Mouse (Mus musculus) limb, embryonic 12.5 days (tissue): Measurements from ENCODE around the gene Faap100. TPM values are rescaled to one million over a fixed set of nuclear protein-coding genes. Genes with fewer than 3 reads are reported as not detected.

Experiments used
- ATAC-seq: fragments of 200-750 bp; cut with Nextera tagmentation; 2 replicates; pipeline ENCODE4 v1.8.0; 2017; ENCODE audit warnings: low read depth, moderate TSS enrichment; ENCODE audit not compliant: insufficient number of reproducible peaks, insufficient read depth, low FRiP score, low TSS enrichment
- H3K27ac ChIP-seq: fragments of 300-500 bp; sonication (generic); 2 replicates; pipeline ENCODE4 v1.5.1; 2016; ENCODE audit warnings: mild to moderate bottlenecking, moderate library complexity
- H3K27me3 ChIP-seq: fragments of 300-500 bp; sonication (generic); 2 replicates; pipeline ENCODE4 v1.6.1; 2016; ENCODE audit warnings: mild to moderate bottlenecking, moderate library complexity
- H3K36me3 ChIP-seq: fragments of 300-500 bp; sonication (generic); 2 replicates; pipeline ENCODE4 v1.6.1; 2016; ENCODE audit warnings: mild to moderate bottlenecking, moderate library complexity
- H3K4me1 ChIP-seq: fragments of 300-500 bp; sonication (generic); replicated peaks from 2 replicates; pipeline ENCODE4 v1.6.1; 2016
- H3K4me2 ChIP-seq: fragments of 300-500 bp; sonication (generic); 2 replicates; pipeline ENCODE4 v1.6.1; 2016; ENCODE audit warnings: mild to moderate bottlenecking, moderate library complexity
- H3K4me3 ChIP-seq: fragments of 300-500 bp; sonication (generic); replicated peaks from 2 replicates; pipeline ENCODE4 v1.5.1; 2016; ENCODE audit warnings: mild to moderate bottlenecking
- H3K9ac ChIP-seq: fragments of 300-500 bp; sonication (generic); replicated peaks from 2 replicates; pipeline ENCODE4 v1.6.1; 2016; ENCODE audit warnings: mild to moderate bottlenecking, moderate library complexity
- H3K9me3 ChIP-seq: fragments of 300-500 bp; sonication (generic); 2 replicates; pipeline ENCODE4 v1.6.1; 2016; ENCODE audit warnings: mild to moderate bottlenecking, moderate library complexity
- WGBS: fragments of 180-500 bp; shearing (Covaris S2); methylation state at CpG from one replicate; pipeline ENCODE4 v1.1.7; 2016; 5-methylcytosine and 5-hydroxymethylcytosine counted together
- polyA plus RNA-seq: library from polyadenylated mRNA; unstranded; fragments of >200 nt; fragmentation: Nextera tagmentation; extraction: Ambion mirVana; gene quantifications from 2 replicates; pipeline ENCODE4 v1.2.1, GENCODE M21; 2016

Gene Faap100
- polyA plus RNA-seq, 1 experiment from 2014 or later: 40.0 TPM

DNA sequence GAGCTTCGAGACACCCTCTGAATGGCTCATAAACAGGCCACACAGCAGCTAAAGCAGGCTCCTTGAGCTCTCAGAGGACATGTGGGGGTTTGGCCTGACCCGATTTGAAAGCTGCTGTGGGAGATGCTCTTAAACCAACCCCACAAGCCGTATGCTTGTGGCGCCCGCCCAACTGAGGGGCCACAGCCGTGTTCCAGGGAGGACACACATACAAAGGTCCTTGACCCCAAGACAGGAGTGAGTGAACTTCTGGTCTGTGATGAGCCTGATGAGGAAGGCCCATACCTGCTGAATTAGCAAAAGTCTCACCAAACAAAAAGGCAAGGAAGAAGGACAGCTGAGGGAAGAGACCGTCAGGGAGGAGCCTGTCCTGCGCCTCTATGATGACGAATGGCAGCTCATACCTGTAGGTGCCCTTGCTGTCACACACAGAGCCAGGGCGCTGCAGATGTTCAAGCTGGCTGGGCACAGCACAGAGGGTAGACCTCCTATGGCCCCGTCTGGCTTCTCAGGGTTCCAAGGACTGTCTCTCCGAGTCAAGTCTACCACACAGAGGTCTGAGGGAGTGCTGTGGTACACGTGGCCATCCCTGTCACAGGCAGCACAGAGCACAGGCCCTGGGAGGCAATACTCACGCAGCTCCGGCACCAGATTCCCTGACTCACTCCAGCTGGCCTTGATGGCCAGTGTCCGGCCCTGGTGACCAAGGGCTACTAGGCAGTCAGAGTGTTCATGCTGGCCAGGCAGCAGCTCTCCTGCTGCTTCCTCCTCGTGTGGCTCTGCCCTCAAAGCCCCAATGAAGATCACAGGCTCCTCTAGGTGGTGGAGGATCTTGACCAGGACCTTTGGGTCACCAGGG is 2.0 kb downstream of the Faap100 start:
- no peaks in the 10 kb centered on the region for H3K27me3 ChIP-seq
- H3K4me3 ChIP-seq: no peak overlapping the region
- 87% methylated on average over 17 of the region's 17 CpGs for WGBS
- no peak for ATAC-seq
- peak overlapping the region; percentile 81; the same call in 1 of the 2 replicates for H3K4me2 ChIP-seq
- H3K36me3 ChIP-seq: peaks cover 73% of the 10 kb centered on the region
- H3K4me1 ChIP-seq: peaks cover 22% of the 10 kb centered on the region
- no peaks in the 10 kb centered on the region for H3K9me3 ChIP-seq
- no peak overlapping the region for H3K27ac ChIP-seq
- 0 out of 2 replicates have a peak overlapping the region, but pooled peaks have one; percentile 8 for H3K9ac ChIP-seq

GRCm38 (mm10) chr11:120375324-120375723 is 3.2 kb downstream of the Faap100 start:
- Histone ChIP-seq H3K36me3 (peaks cover 73% of the 10 kb centered on the region), H3K27me3 (no peaks in the 10 kb centered on the region)

DNA sequence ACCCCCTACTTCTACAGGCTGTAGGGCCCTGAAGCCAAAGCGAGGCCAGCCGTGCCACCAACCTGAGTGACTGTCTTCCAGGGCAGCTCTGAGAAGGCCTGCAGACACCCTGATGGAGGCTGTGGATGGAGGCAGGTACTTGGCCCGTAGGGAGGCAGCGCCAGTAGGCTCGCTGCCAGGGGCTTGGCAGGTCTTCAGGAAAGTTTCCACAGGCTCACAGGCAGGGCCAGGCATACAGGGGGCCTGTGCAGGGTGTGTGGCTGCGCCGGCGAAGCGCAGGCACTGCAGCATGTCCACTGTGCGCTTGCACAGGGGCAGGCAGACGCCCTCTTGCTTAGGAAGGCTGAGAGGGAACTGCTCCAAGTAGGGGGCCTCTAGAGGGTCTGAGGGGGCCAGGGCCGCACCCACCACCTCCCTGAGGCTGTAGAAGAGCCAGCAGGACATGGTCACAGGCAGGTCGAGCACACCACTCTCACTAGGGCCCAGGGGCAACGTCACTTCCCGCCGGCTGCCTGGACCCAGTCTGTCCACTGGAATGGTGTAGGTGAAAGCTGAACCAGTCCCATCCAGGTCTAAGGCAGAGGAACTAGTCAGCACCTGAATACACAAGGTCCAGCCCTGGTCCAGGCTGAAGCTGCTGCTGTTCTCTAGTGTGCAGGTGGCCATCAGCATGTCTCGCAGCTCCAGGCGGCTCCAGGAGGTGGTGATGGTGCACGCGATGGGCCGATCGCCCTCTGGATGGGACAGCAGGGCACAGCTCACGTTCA is 4.6 kb downstream of the Faap100 start:
- H3K4me1 ChIP-seq: peaks cover 15% of the 10 kb centered on the region
- no peaks in the 10 kb centered on the region for H3K27me3 ChIP-seq
- no peak overlapping the region for H3K27ac ChIP-seq
- no peak overlapping the region for H3K4me3 ChIP-seq
- no peaks in the 10 kb centered on the region for H3K9me3 ChIP-seq
- no peak for ATAC-seq
- peaks cover 82% of the 10 kb centered on the region for H3K36me3 ChIP-seq
- no peak overlapping the region for H3K4me2 ChIP-seq
- WGBS: 89% methylated on average over 23 of the region's 23 CpGs
- H3K9ac ChIP-seq: no peak overlapping the region

More at GRCm38 (mm10) chr11:120375324-120375723, 3.2 kb downstream of the Faap100 start:
- Histone ChIP-seq H3K4me3 (no peak overlapping the region), H3K4me2 (no peak overlapping the region), H3K4me1 (peaks cover 22% of the 10 kb centered on the region), H3K27ac (no peak overlapping the region), H3K9ac (no peak overlapping the region), H3K9me3 (no peaks in the 10 kb centered on the region)
- WGBS: 91% methylated on average over 10 of the region's 10 CpGs
- ATAC-seq: no peak

- Histone ChIP-seq H3K4me2 (no peak overlapping the region), H3K27ac (no peak overlapping the region), H3K9ac (no peak overlapping the region), H3K4me3 (no peak overlapping the region), H3K4me1 (peaks cover 10% of the 10 kb centered on the region), H3K27me3 (no peaks in the 10 kb centered on the region), H3K9me3 (no peaks in the 10 kb centered on the region), H3K36me3 (peaks cover 86% of the 10 kb centered on the region)
- WGBS: 71% methylated on average over 13 of the region's 13 CpGs
- ATAC-seq: no peak
Measured at GRCm38 (mm10) chr11:120373025-120373424, 5.5 kb downstream of the Faap100 start.

DNA sequence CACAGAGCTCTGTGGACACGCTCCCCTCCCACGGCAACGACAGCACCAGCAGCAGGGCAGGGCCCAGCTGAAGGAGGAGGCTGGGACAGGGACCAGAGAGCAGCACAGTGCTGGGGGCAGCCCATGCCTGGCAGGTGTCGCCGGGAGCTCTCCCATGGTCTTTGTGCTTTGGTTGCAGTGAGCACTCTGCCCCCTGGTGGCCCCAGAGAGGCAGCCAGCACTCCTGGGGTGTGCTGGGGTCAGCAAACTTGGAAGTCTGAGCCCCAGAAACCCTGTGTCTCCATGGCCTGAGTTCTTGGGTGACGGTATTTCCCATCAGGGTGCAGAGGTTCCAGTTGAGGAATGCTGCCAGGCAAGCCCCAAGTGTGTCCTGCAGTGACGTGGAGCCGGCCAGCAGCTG is 8.9 kb downstream of the Faap100 start:
- peak overlapping the region; percentile 37; the same call in 1 of the 2 replicates for H3K9ac ChIP-seq
- H3K4me2 ChIP-seq: no peak overlapping the region
- peak overlapping the region; percentile 50; the same call in 1 of the 2 replicates for H3K27ac ChIP-seq
- H3K27me3 ChIP-seq: no peaks in the 10 kb centered on the region
- H3K4me3 ChIP-seq: no peak overlapping the region
- peaks cover 60% of the 10 kb centered on the region for H3K36me3 ChIP-seq
- ATAC-seq: peak; percentile 67; the same call in 1 of the 2 replicates
- H3K9me3 ChIP-seq: no peaks in the 10 kb centered on the region
- 40% methylated on average over 8 of the region's 8 CpGs for WGBS
- 0 out of 2 replicates have a peak, but pooled peaks cover 4% of the 10 kb centered on the region for H3K4me1 ChIP-seq

DNA sequence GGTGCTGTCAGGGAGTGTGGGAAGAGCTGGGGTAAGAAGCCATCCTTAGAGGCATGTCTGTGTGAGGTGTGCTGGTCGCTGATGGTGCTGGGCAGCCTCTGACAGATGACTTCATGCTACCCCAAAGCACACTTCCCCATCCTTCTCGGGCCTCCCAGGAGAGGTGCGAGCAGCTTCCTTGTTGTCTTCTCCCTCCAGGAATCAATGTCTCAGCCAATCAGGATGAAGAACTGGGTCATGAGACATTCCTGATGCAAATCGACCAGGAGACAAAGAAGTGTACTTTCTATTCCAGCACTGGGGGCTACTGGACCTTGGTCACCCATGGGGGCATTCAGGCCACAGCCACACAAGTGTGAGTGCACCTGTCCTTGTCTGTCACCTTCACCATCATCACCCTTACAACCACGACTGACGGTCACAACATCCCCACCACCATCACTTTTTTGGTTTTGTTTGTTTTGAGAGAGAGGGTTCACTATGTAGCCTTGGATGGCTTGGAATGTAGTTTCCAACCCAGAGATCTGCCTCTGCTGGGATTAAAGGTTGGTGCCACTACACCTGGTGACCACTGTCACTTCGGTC is 12.0 kb downstream of the Faap100 start:
- WGBS: 35% methylated on average over 7 of the region's 7 CpGs

GRCm38 (mm10) chr11:120362891-120363290 is 15.7 kb downstream of the Faap100 start:
- ATAC-seq: no peak
- Histone ChIP-seq H3K4me3 (no peak overlapping the region), H3K4me2 (no peak overlapping the region; the same call in 1 of the 2 replicates), H3K27me3 (0 out of 2 replicates have a peak, but pooled peaks cover 2% of the 10 kb centered on the region), H3K36me3 (no peaks in the 10 kb centered on the region), H3K9me3 (no peaks in the 10 kb centered on the region), H3K4me1 (peaks cover 58% of the 10 kb centered on the region), H3K9ac (no peak overlapping the region), H3K27ac (no peak overlapping the region)
- WGBS: 83% methylated on average over 6 of the region's 6 CpGs

More for the DNA sequence above, 12.0 kb downstream of the Faap100 start:
- Histone ChIP-seq H3K4me3 (no peak overlapping the region), H3K27me3 (0 out of 2 replicates have a peak, but pooled peaks cover 1% of the 10 kb centered on the region), H3K4me2 (no peak overlapping the region), H3K9me3 (no peaks in the 10 kb centered on the region), H3K9ac (no peak overlapping the region), H3K27ac (no peak overlapping the region), H3K36me3 (peaks cover 28% of the 10 kb centered on the region), H3K4me1 (peaks cover 21% of the 10 kb centered on the region; the same call in 1 of the 2 replicates)
- no peak for ATAC-seq

DNA sequence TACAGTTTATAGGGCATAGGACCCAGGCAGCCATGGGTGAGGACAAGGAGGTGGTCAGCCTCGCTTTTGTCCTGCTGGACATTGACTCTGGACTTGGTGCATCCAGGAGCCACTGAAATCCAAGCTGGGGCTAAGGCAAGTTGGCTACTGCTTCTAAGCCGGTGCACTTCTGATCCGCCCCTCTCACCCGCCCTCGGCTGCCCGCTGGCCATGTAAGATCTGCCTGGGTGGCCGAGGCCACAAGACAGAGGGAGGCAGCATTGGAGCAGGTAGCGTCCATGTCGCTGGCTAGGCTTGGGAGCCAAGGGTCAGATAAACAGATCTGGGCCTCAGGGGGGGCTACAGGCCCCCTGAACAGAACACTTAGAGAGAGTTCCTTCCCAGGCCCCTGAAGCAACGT is 17.3 kb downstream of the Faap100 start, which contains the start of gene Fscn2:
Gene Fscn2, plus strand, starts transcription at position 240 of the 400 bp plus-strand sequence.
- Histone ChIP-seq H3K4me1 (peaks cover 66% of the 10 kb centered on the region), H3K4me2 (no peak within 1 kb of the TSS; the same call in 1 of the 2 replicates), H3K36me3 (no peaks in the 10 kb centered on the region), H3K9me3 (no peaks in the 10 kb centered on the region), H3K27me3 (0 out of 2 replicates have a peak, but pooled peaks cover 2% of the 10 kb centered on the region), H3K9ac (0 out of 2 replicates have a peak within 1 kb of the TSS, but pooled peaks have one; percentile 9), H3K27ac (no peak within 1 kb of the TSS), H3K4me3 (no peak within 1 kb of the TSS)
- WGBS: 67% methylated on average over 10 of the region's 10 CpGs
- no peak for ATAC-seq

GRCm38 (mm10) chr11:120360755-120361154 is 17.8 kb downstream of the Faap100 start:
- no peaks in the 10 kb centered on the region for H3K9me3 ChIP-seq
- WGBS: 68% methylated on average over 5 of the region's 5 CpGs
- no peak; the same call in 1 of the 2 replicates for ATAC-seq
- no peak overlapping the region for H3K4me2 ChIP-seq
- H3K27ac ChIP-seq: no peak overlapping the region
- H3K4me3 ChIP-seq: no peak overlapping the region
- H3K9ac ChIP-seq: 0 out of 2 replicates have a peak overlapping the region, but pooled peaks have one; percentile 9
- no peaks in the 10 kb centered on the region for H3K36me3 ChIP-seq
- 0 out of 2 replicates have a peak, but pooled peaks cover 2% of the 10 kb centered on the region for H3K27me3 ChIP-seq
- H3K4me1 ChIP-seq: peaks cover 66% of the 10 kb centered on the region

DNA sequence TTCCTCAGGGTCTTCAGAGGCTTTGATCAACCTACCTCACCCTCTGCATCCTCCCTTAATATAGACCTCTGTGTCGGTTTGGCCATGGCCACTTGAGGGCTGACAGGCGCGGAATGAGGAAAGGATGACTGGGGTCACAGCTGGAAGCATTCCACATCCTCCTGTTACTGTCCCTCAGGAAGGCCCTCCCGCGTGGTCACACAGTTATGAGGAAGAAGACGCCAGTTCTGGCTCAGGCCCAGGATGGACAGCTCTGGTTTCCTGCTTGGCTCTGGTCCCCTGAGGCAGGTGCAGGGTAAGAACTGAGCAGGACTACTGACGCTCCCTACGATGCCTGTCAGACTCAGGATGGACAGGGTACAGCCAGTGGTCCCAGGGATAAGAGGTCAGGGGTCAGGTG is 18.5 kb downstream of the Faap100 start:
- no peak for ATAC-seq
- H3K27ac ChIP-seq: no peak overlapping the region
- H3K9ac ChIP-seq: no peak overlapping the region
- H3K4me2 ChIP-seq: no peak overlapping the region
- no peak overlapping the region for H3K4me3 ChIP-seq
- H3K27me3 ChIP-seq: 0 out of 2 replicates have a peak, but pooled peaks cover 2% of the 10 kb centered on the region
- peaks cover 66% of the 10 kb centered on the region for H3K4me1 ChIP-seq
- 55% methylated on average over 8 of the region's 8 CpGs for WGBS
- no peaks in the 10 kb centered on the region for H3K36me3 ChIP-seq
- H3K9me3 ChIP-seq: no peaks in the 10 kb centered on the region
